Mouse (Mus musculus) adipose tissue, adult 10 weeks (tissue): Measurements from ENCODE around the gene Vmn2r111. TPM values are rescaled to one million over a fixed set of nuclear protein-coding genes. Genes with fewer than 3 reads are reported as not detected.

Experiments
- polyA plus RNA-seq: library from polyadenylated mRNA; stranded (reverse); fragments of 350-450 nt; fragmentation: Illumina TruSeq; extraction: RNeasy Lipid Tissue Mini Kit (QIAGEN cat#74804); gene quantifications from one replicate; pipeline ENCODE4 v1.2.3, GENCODE M21; 2014; ENCODE audit warnings: low read depth, low replicate concordance

Gene Vmn2r111
- polyA plus RNA-seq = not detected

GRCm38 (mm10) chr17:22573382-22573781 is at the start of gene Vmn2r111:
Vmn2r111 (minus strand) TSS chr17:22573482.

GRCm38 (mm10) chr17:22600651-22601050 is 27.4 kb upstream of the Vmn2r111 start, which contains the start of gene Vmn2r112:
Vmn2r112 (plus strand) TSS chr17:22600951.

Other genes starting within 250 kb of the Vmn2r111 start
- gene Zfp944, start 212.1 kb downstream of the Vmn2r111 start, polyA plus RNA-seq = 8.7 TPM
- gene Zfp758, start 212.0 kb downstream of the Vmn2r111 start, polyA plus RNA-seq = 8.6 TPM
- 9.7 TPM for gene Zfp946, start 149.3 kb downstream of the Vmn2r111 start, polyA plus RNA-seq
- gene Vmn2r112, start 27.5 kb upstream of the Vmn2r111 start, polyA plus RNA-seq = not detected